Comparison of ENCODE assay signal across 26 mouse cellular contexts in genomic region chr11:62259214-62259613, GRCm38 (mm10). TPM values are rescaled to one million over a fixed set of nuclear protein-coding genes. Genes with fewer than 3 reads are reported as not detected.
DNase-seq lines count a peak whose midpoint lies in the region; ATAC-seq and TF ChIP-seq lines count a peak whose summit lies in the region.
"Had no signal": no experiment of that assay in that cellular context is flagged by ENCODE, and none has a peak within 500 bp of the region (broad histone marks: within the 10 kb centered on the region; RNA-seq: fewer than 3 reads in every experiment).

No protein-coding gene starts in this region.

- no peaks in the 10 kb centered on the region for H3K27me3 ChIP-seq in forebrain, embryonic 10.5 days (ENCODE audit: poor library complexity, severe bottlenecking)
- no peaks in the 10 kb centered on the region for H3K27me3 ChIP-seq in forebrain, postnatal 0 days (ENCODE audit: insufficient read depth, low read length)
- no peaks in the 10 kb centered on the region for H3K27me3 ChIP-seq in kidney, postnatal 0 days (ENCODE audit: insufficient read depth, low read length)
- H3K27me3 ChIP-seq in limb, embryonic 13.5 days = no peaks in the 10 kb centered on the region
- H3K27me3 ChIP-seq: stomach, embryonic 15.5 days had no signal

- intact Hi-C loops in left cerebral cortex, postnatal 10 days (cut with DNase I) = no loop called here

- DNase-seq in forebrain, embryonic 10.5 days (ENCODE audit: extremely low spot score, low spot score) = no peak
- DNase-seq in forebrain, postnatal 0 days = no peak
- DNase-seq in kidney, postnatal 0 days (ENCODE audit: low spot score) = no peak
- no peak for DNase-seq in kidney, adult 9 months
- peak; percentile 40 for DNase-seq in MN1 (ENCODE audit: low spot score)
- no peak for DNase-seq in left cerebral cortex, postnatal 10 days (ENCODE audit: extremely low spot score in 1 of 2, low spot score in 2 of 2)
- DNase-seq: adrenal gland, postnatal 25 days; cerebellum, adult 11 months; cerebellum, adult 9-11 months; gastrocnemius, postnatal 10 days; heart, adult 11 months; kidney, postnatal 25 days; left cerebral cortex, postnatal 4 days; liver, postnatal 0 days; thymus, adult 18-20 months; thymus, postnatal 36 days had no signal

- peak overlapping the region; percentile 58; the same call in 1 of the 2 replicates for H3K27ac ChIP-seq in forebrain, embryonic 10.5 days
- no peak overlapping the region for H3K27ac ChIP-seq in forebrain, postnatal 0 days (ENCODE audit: low read depth, low read length)
- H3K27ac ChIP-seq in kidney, postnatal 0 days = no peak overlapping the region
- H3K27ac ChIP-seq in limb, embryonic 13.5 days = no peak overlapping the region
- H3K27ac ChIP-seq: hindbrain, embryonic 10.5 days; left cerebral cortex, adult 2 months; midbrain, embryonic 12.5 days; stomach, embryonic 15.5 days had no signal

- WGBS in forebrain, embryonic 10.5 days = 56% methylated on average over 5 of the region's 5 CpGs
- 42% methylated on average over 5 of the region's 5 CpGs for WGBS in forebrain, postnatal 0 days
- WGBS in kidney, postnatal 0 days = 46% methylated on average over 5 of the region's 5 CpGs
- WGBS in limb, embryonic 13.5 days = 45% methylated on average over 5 of the region's 5 CpGs

- no peaks in the 10 kb centered on the region for H3K36me3 ChIP-seq in forebrain, embryonic 10.5 days (replicated peaks)
- no peaks in the 10 kb centered on the region for H3K36me3 ChIP-seq in forebrain, postnatal 0 days (ENCODE audit: insufficient read depth)
- no peaks in the 10 kb centered on the region for H3K36me3 ChIP-seq in kidney, postnatal 0 days (ENCODE audit: insufficient read depth, low read length)
- H3K36me3 ChIP-seq in limb, embryonic 13.5 days = no peaks in the 10 kb centered on the region
- H3K36me3 ChIP-seq: hindbrain, embryonic 10.5 days; midbrain, embryonic 12.5 days; stomach, embryonic 15.5 days had no signal

- no peak overlapping the region for H3K9ac ChIP-seq in forebrain, postnatal 0 days
- no peak overlapping the region for H3K9ac ChIP-seq in kidney, postnatal 0 days (ENCODE audit: low read depth, low read length)
- H3K9ac ChIP-seq in limb, embryonic 13.5 days = peak overlapping the region; percentile 25; the same call in 1 of the 2 replicates
- H3K9ac ChIP-seq: liver, postnatal 0 days; midbrain, embryonic 12.5 days; stomach, embryonic 15.5 days had no signal

- ATAC-seq in forebrain, postnatal 0 days = no peak
- peak; percentile 68; the same call in 1 of the 2 replicates for ATAC-seq in kidney, postnatal 0 days (replicated peaks; ENCODE audit: low FRiP score, low read depth)
- no peak for ATAC-seq in limb, embryonic 13.5 days (ENCODE audit: low FRiP score, low read depth)
- ATAC-seq: hindbrain, embryonic 16.5 days; intestine, embryonic 16.5 days; liver, postnatal 0 days; lung, postnatal 0 days had no signal

- peaks cover 32% of the 10 kb centered on the region for H3K4me1 ChIP-seq in forebrain, embryonic 10.5 days
- no peaks in the 10 kb centered on the region for H3K4me1 ChIP-seq in forebrain, postnatal 0 days (ENCODE audit: insufficient read depth)
- H3K4me1 ChIP-seq in kidney, postnatal 0 days (replicated peaks; ENCODE audit: insufficient read depth, low read length) = no peaks in the 10 kb centered on the region
- H3K4me1 ChIP-seq in limb, embryonic 13.5 days = peaks cover 21% of the 10 kb centered on the region
- H3K4me1 ChIP-seq: stomach, embryonic 15.5 days had no signal

- no peak overlapping the region for H3K4me2 ChIP-seq in forebrain, postnatal 0 days (ENCODE audit: low read depth)
- H3K4me2 ChIP-seq in kidney, postnatal 0 days (ENCODE audit: low read length) = no peak overlapping the region
- no peak overlapping the region for H3K4me2 ChIP-seq in limb, embryonic 13.5 days (replicated peaks)
- H3K4me2 ChIP-seq: heart, embryonic 11.5 days; liver, embryonic 11.5 days; midbrain, embryonic 12.5 days; stomach, embryonic 15.5 days had no signal

- H3K9me3 ChIP-seq in forebrain, embryonic 10.5 days = no peaks in the 10 kb centered on the region
- no peaks in the 10 kb centered on the region for H3K9me3 ChIP-seq in forebrain, postnatal 0 days (ENCODE audit: low read length)
- no peaks in the 10 kb centered on the region for H3K9me3 ChIP-seq in kidney, postnatal 0 days (replicated peaks; ENCODE audit: low read length)
- H3K9me3 ChIP-seq in limb, embryonic 13.5 days = no peaks in the 10 kb centered on the region
- H3K9me3 ChIP-seq: hindbrain, embryonic 10.5 days; midbrain, embryonic 12.5 days; stomach, embryonic 15.5 days had no signal

- no peak for TF ChIP-seq CTCF in forebrain, postnatal 0 days (IDR thresholded peaks at IDR 0.05; ENCODE audit: low read depth)
- TF ChIP-seq CTCF in kidney, postnatal 0 days (IDR thresholded peaks at IDR 0.05; ENCODE audit: low read depth) = no peak

- no peak overlapping the region for H3K4me3 ChIP-seq in forebrain, embryonic 10.5 days
- H3K4me3 ChIP-seq in forebrain, postnatal 0 days (ENCODE audit: low read depth, low read length) = no peak overlapping the region
- no peak overlapping the region for H3K4me3 ChIP-seq in kidney, postnatal 0 days (replicated peaks; ENCODE audit: low read depth, low read length)
- H3K4me3 ChIP-seq in limb, embryonic 13.5 days = no peak overlapping the region
- H3K4me3 ChIP-seq: hindbrain, embryonic 10.5 days; left cerebral cortex, adult 2 months; midbrain, embryonic 12.5 days; stomach, embryonic 15.5 days had no signal

RNA-seq across cellular contexts. Expression of gene Adora2b, which starts 10.4 kb away (rescaled TPM):
- 4.6 and 5.0 TPM in 2 replicates for polyA plus RNA-seq in forebrain, embryonic 10.5 days (2016; fragmentation: Nextera tagmentation; extraction: Ambion mirVana)
- 1.7 and 2.6 TPM in 2 replicates for total RNA-seq in forebrain, postnatal 0 days (2014; rRNA removed)
- polyA plus RNA-seq in forebrain, postnatal 0 days (2015; fragmentation: Nextera tagmentation; extraction: Ambion mirVana) = 3.4 and 4.0 TPM in 2 replicates
- polyA plus RNA-seq in kidney, postnatal 0 days (2015; fragmentation: Nextera tagmentation; extraction: Ambion mirVana) = 6.1 and 6.8 TPM in 2 replicates
- 9.9 and 10.4 TPM in 2 replicates for polyA plus RNA-seq in limb, embryonic 13.5 days (2015; fragmentation: Nextera tagmentation; extraction: Ambion mirVana)
- total RNA-seq in left cerebral cortex, postnatal 10 days (2021) = 1 to 10 TPM; 6.6 to 6.7 TPM

RNA-seq across cellular contexts. Expression of gene Zswim7, which starts 22.0 kb away (rescaled TPM):
- 13.6 and 15.1 TPM in 2 replicates for polyA plus RNA-seq in forebrain, embryonic 10.5 days (2016; fragmentation: Nextera tagmentation; extraction: Ambion mirVana)
- total RNA-seq in forebrain, postnatal 0 days (2014; rRNA removed) = 7.3 and 19.6 TPM in 2 replicates
- polyA plus RNA-seq in forebrain, postnatal 0 days (2015; fragmentation: Nextera tagmentation; extraction: Ambion mirVana) = 19.6 and 23.6 TPM in 2 replicates
- 37.2 and 43.8 TPM in 2 replicates for polyA plus RNA-seq in kidney, postnatal 0 days (2015; fragmentation: Nextera tagmentation; extraction: Ambion mirVana)
- polyA plus RNA-seq in limb, embryonic 13.5 days (2015; fragmentation: Nextera tagmentation; extraction: Ambion mirVana) = 26.3 and 27.7 TPM in 2 replicates
- 10 to 100 TPM; 15.7 to 16.8 TPM for total RNA-seq in left cerebral cortex, postnatal 10 days (2021)

RNA-seq across cellular contexts. Expression of gene Ttc19, which starts 22.1 kb away (rescaled TPM):
- polyA plus RNA-seq in forebrain, embryonic 10.5 days (2016; fragmentation: Nextera tagmentation; extraction: Ambion mirVana) = 16.2 and 17.2 TPM in 2 replicates
- 52.1 and 64.8 TPM in 2 replicates for total RNA-seq in forebrain, postnatal 0 days (2014; rRNA removed)
- 24.1 and 34.4 TPM in 2 replicates for polyA plus RNA-seq in forebrain, postnatal 0 days (2015; fragmentation: Nextera tagmentation; extraction: Ambion mirVana)
- polyA plus RNA-seq in kidney, postnatal 0 days (2015; fragmentation: Nextera tagmentation; extraction: Ambion mirVana) = 17.4 and 19.1 TPM in 2 replicates
- 24.9 and 25.0 TPM in 2 replicates for polyA plus RNA-seq in limb, embryonic 13.5 days (2015; fragmentation: Nextera tagmentation; extraction: Ambion mirVana)
- 10 to 100 TPM; 74.3 to 75.1 TPM for total RNA-seq in left cerebral cortex, postnatal 10 days (2021)
